Mouse (Mus musculus) stomach, embryonic 15.5 days (tissue): ENCODE data around the gene Tcf15. TPM values are rescaled to one million over a fixed set of nuclear protein-coding genes. Genes with fewer than 3 reads are reported as not detected.

ENCODE experiments used
- ATAC-seq: fragments of 200-750 bp; cut with Nextera tagmentation; 2 replicates; pipeline ENCODE4 v1.8.0; 2017; ENCODE audit warnings: low read depth, moderate number of reproducible peaks, moderate TSS enrichment; ENCODE audit not compliant: insufficient read depth, low FRiP score
- H3K27ac ChIP-seq: fragments of 300-500 bp; sonication (generic); 2 replicates; pipeline ENCODE4 v1.5.1; 2015; ENCODE audit warnings: mild to moderate bottlenecking, inconsistent platforms
- H3K27me3 ChIP-seq: fragments of 300-500 bp; sonication (generic); replicated peaks from 2 replicates; pipeline ENCODE4 v1.6.1; 2015; ENCODE audit warnings: inconsistent platforms
- H3K36me3 ChIP-seq: fragments of 300-500 bp; sonication (generic); 2 replicates; pipeline ENCODE4 v1.6.1; 2015; ENCODE audit warnings: inconsistent platforms
- H3K4me1 ChIP-seq: fragments of 300-500 bp; sonication (generic); 2 replicates; pipeline ENCODE4 v1.6.1; 2015; ENCODE audit warnings: inconsistent platforms
- H3K4me2 ChIP-seq: fragments of 300-500 bp; sonication (generic); 2 replicates; pipeline ENCODE4 v1.6.1; 2015; ENCODE audit warnings: mild to moderate bottlenecking, inconsistent platforms
- H3K4me3 ChIP-seq: fragments of 300-500 bp; sonication (generic); replicated peaks from 2 replicates; pipeline ENCODE4 v1.5.1; 2015; ENCODE audit warnings: inconsistent platforms
- H3K9ac ChIP-seq: fragments of 300-500 bp; sonication (generic); 2 replicates; pipeline ENCODE4 v1.6.1; 2015; ENCODE audit warnings: inconsistent platforms
- H3K9me3 ChIP-seq: fragments of 300-500 bp; sonication (generic); 2 replicates; pipeline ENCODE4 v1.6.1; 2016; ENCODE audit warnings: inconsistent platforms
- WGBS: fragments of 180-500 bp; shearing (Covaris S2); methylation state at CpG from one replicate; pipeline ENCODE4 v1.1.7; 2015; 5-methylcytosine and 5-hydroxymethylcytosine counted together
- polyA plus RNA-seq: library from polyadenylated mRNA; unstranded; fragments of >200 nt; fragmentation: Nextera tagmentation; extraction: Ambion mirVana; gene quantifications from 2 replicates; pipeline ENCODE4 v1.2.1, GENCODE M21; 2015

Tcf15 gene
- polyA plus RNA-seq, 1 experiment from 2014 or later = 8.2 TPM

GRCm38 (mm10) chr2:152148675-152149074, 5.3 kb downstream of the Tcf15 start:
- no peak overlapping the region for H3K27ac ChIP-seq
- ATAC-seq = no peak
- H3K36me3 ChIP-seq = no peaks in the 10 kb centered on the region
- H3K9me3 ChIP-seq = no peaks in the 10 kb centered on the region
- H3K27me3 ChIP-seq = peaks cover 22% of the 10 kb centered on the region
- H3K9ac ChIP-seq = no peak overlapping the region
- WGBS = 84% methylated on average over 9 of the region's 9 CpGs
- H3K4me3 ChIP-seq = no peak overlapping the region
- H3K4me1 ChIP-seq = peaks cover 5% of the 10 kb centered on the region
- no peak overlapping the region for H3K4me2 ChIP-seq

GRCm38 (mm10) chr2:152149891-152150290, 6.5 kb downstream of the Tcf15 start:
- H3K4me1 ChIP-seq = no peaks in the 10 kb centered on the region
- H3K36me3 ChIP-seq = no peaks in the 10 kb centered on the region
- no peaks in the 10 kb centered on the region for H3K9me3 ChIP-seq
- no peak overlapping the region for H3K4me3 ChIP-seq
- no peak overlapping the region for H3K4me2 ChIP-seq
- H3K27ac ChIP-seq = no peak overlapping the region
- no peak overlapping the region for H3K9ac ChIP-seq
- no peak for ATAC-seq
- 41% methylated on average over 4 of the region's 4 CpGs for WGBS
- H3K27me3 ChIP-seq = peaks cover 10% of the 10 kb centered on the region

GRCm38 (mm10) chr2:152150373-152150772, 7.0 kb downstream of the Tcf15 start:
- H3K36me3 ChIP-seq = no peaks in the 10 kb centered on the region
- H3K4me2 ChIP-seq = no peak overlapping the region
- no peak overlapping the region for H3K9ac ChIP-seq
- peaks cover 6% of the 10 kb centered on the region; the same call in 1 of the 2 replicates for H3K27me3 ChIP-seq
- no peak overlapping the region for H3K27ac ChIP-seq
- no peaks in the 10 kb centered on the region for H3K4me1 ChIP-seq
- peak; percentile 35; the same call in 1 of the 2 replicates for ATAC-seq
- H3K4me3 ChIP-seq = no peak overlapping the region
- 62% methylated on average over 6 of the region's 6 CpGs for WGBS
- H3K9me3 ChIP-seq = no peaks in the 10 kb centered on the region

GRCm38 (mm10) chr2:152153361-152153760, 10.0 kb downstream of the Tcf15 start:
- ATAC-seq = no peak
- Histone ChIP-seq H3K4me1 (no peaks in the 10 kb centered on the region), H3K9me3 (no peaks in the 10 kb centered on the region), H3K4me3 (no peak overlapping the region), H3K4me2 (no peak overlapping the region), H3K9ac (no peak overlapping the region), H3K36me3 (no peaks in the 10 kb centered on the region), H3K27ac (no peak overlapping the region), H3K27me3 (no peaks in the 10 kb centered on the region)
- WGBS = 26% methylated on average over 3 of the region's 3 CpGs

- Histone ChIP-seq H3K4me3 (no peak overlapping the region), H3K27me3 (no peaks in the 10 kb centered on the region), H3K4me1 (no peaks in the 10 kb centered on the region), H3K9ac (no peak overlapping the region), H3K36me3 (no peaks in the 10 kb centered on the region), H3K4me2 (no peak overlapping the region), H3K27ac (no peak overlapping the region), H3K9me3 (no peaks in the 10 kb centered on the region)
- 38% methylated on average over 7 of the region's 7 CpGs for WGBS
- no peak for ATAC-seq
Measured at GRCm38 (mm10) chr2:152155414-152156208, 12.2 kb downstream of the Tcf15 start.

- 67% methylated on average over 6 of the region's 6 CpGs for WGBS
- Histone ChIP-seq H3K36me3 (no peaks in the 10 kb centered on the region), H3K9me3 (no peaks in the 10 kb centered on the region), H3K27me3 (no peaks in the 10 kb centered on the region), H3K27ac (no peak overlapping the region), H3K4me3 (no peak overlapping the region), H3K4me1 (no peaks in the 10 kb centered on the region), H3K4me2 (no peak overlapping the region), H3K9ac (no peak overlapping the region)
- ATAC-seq = no peak
Measured at GRCm38 (mm10) chr2:152156471-152156870, 13.1 kb downstream of the Tcf15 start.

GRCm38 (mm10) chr2:152159487-152159886, 16.1 kb downstream of the Tcf15 start:
- Histone ChIP-seq H3K9me3 (no peaks in the 10 kb centered on the region), H3K27me3 (no peaks in the 10 kb centered on the region), H3K9ac (no peak overlapping the region), H3K27ac (no peak overlapping the region), H3K4me1 (no peaks in the 10 kb centered on the region), H3K4me2 (no peak overlapping the region), H3K36me3 (no peaks in the 10 kb centered on the region), H3K4me3 (no peak overlapping the region)
- 84% methylated on average over 1 of the region's 1 CpGs for WGBS
- ATAC-seq = no peak

- H3K27me3 ChIP-seq = no peaks in the 10 kb centered on the region
- H3K4me3 ChIP-seq = no peak overlapping the region
- WGBS = 87% methylated on average over 6 of the region's 6 CpGs
- H3K4me1 ChIP-seq = no peaks in the 10 kb centered on the region
- H3K36me3 ChIP-seq = no peaks in the 10 kb centered on the region
- H3K4me2 ChIP-seq = no peak overlapping the region
- H3K9ac ChIP-seq = no peak overlapping the region
- ATAC-seq = no peak
- H3K9me3 ChIP-seq = no peaks in the 10 kb centered on the region
- H3K27ac ChIP-seq = no peak overlapping the region
Measured at GRCm38 (mm10) chr2:152166257-152166656, 22.9 kb downstream of the Tcf15 start.

GRCm38 (mm10) chr2:152167851-152168290, 24.5 kb downstream of the Tcf15 start:
- Histone ChIP-seq H3K4me2 (no peak overlapping the region), H3K4me3 (no peak overlapping the region), H3K27me3 (no peaks in the 10 kb centered on the region), H3K9me3 (no peaks in the 10 kb centered on the region), H3K36me3 (no peaks in the 10 kb centered on the region), H3K9ac (no peak overlapping the region), H3K4me1 (no peaks in the 10 kb centered on the region), H3K27ac (no peak overlapping the region)
- 48% methylated on average over 8 of the region's 8 CpGs for WGBS
- ATAC-seq = no peak

- Histone ChIP-seq H3K27ac (no peak overlapping the region), H3K27me3 (no peaks in the 10 kb centered on the region), H3K4me1 (no peaks in the 10 kb centered on the region), H3K9ac (no peak overlapping the region), H3K9me3 (no peaks in the 10 kb centered on the region), H3K4me2 (no peak overlapping the region), H3K4me3 (no peak overlapping the region), H3K36me3 (no peaks in the 10 kb centered on the region)
- WGBS = 85% methylated on average over 1 of the region's 1 CpGs
- no peak for ATAC-seq
Measured at GRCm38 (mm10) chr2:152169377-152169776, 26.0 kb downstream of the Tcf15 start.

GRCm38 (mm10) chr2:152174861-152175260, 31.5 kb downstream of the Tcf15 start:
- no peaks in the 10 kb centered on the region for H3K36me3 ChIP-seq
- H3K27me3 ChIP-seq = no peaks in the 10 kb centered on the region
- no peak for ATAC-seq
- WGBS = 97% methylated on average over 3 of the region's 3 CpGs
- no peak overlapping the region for H3K4me3 ChIP-seq
- H3K9ac ChIP-seq = no peak overlapping the region
- no peak overlapping the region for H3K4me2 ChIP-seq
- no peak overlapping the region for H3K27ac ChIP-seq
- H3K9me3 ChIP-seq = no peaks in the 10 kb centered on the region
- H3K4me1 ChIP-seq = 0 out of 2 replicates have a peak, but pooled peaks cover 3% of the 10 kb centered on the region

GRCm38 (mm10) chr2:152176659-152177058, 33.3 kb downstream of the Tcf15 start:
- H3K36me3 ChIP-seq = no peaks in the 10 kb centered on the region
- no peak for ATAC-seq
- 0 out of 2 replicates have a peak, but pooled peaks cover 8% of the 10 kb centered on the region for H3K4me1 ChIP-seq
- WGBS = 81% methylated on average over 6 of the region's 6 CpGs
- H3K9me3 ChIP-seq = no peaks in the 10 kb centered on the region
- no peaks in the 10 kb centered on the region for H3K27me3 ChIP-seq
- H3K9ac ChIP-seq = no peak overlapping the region
- H3K4me2 ChIP-seq = no peak overlapping the region
- H3K27ac ChIP-seq = no peak overlapping the region
- no peak overlapping the region for H3K4me3 ChIP-seq
